Mouse (Mus musculus) heart, embryonic 12.5 days (tissue): ENCODE data around the gene Dctn2. TPM values are rescaled to one million over a fixed set of nuclear protein-coding genes. Genes with fewer than 3 reads are reported as not detected.
"Not testable (repeated sequence)": the region's sequence is repeated elsewhere in the genome, so short reads cannot be mapped to it uniquely, and the experiment has no call there.

Experiments
- ATAC-seq: fragments of 200-750 bp; cut with Nextera tagmentation; 2 replicates; pipeline ENCODE4 v1.8.0; 2017; ENCODE audit warnings: moderate TSS enrichment, moderate library complexity; ENCODE audit not compliant: insufficient number of reproducible peaks, low FRiP score
- H3K27ac ChIP-seq: fragments of 300-500 bp; sonication (generic); 2 replicates; pipeline ENCODE4 v1.5.1; 2016; ENCODE audit warnings: mild to moderate bottlenecking, moderate library complexity; ENCODE audit not compliant: poor library complexity, severe bottlenecking
- H3K27me3 ChIP-seq: fragments of 300-500 bp; sonication (generic); replicated peaks from 2 replicates; pipeline ENCODE4 v1.6.1; 2016; ENCODE audit warnings: mild to moderate bottlenecking, moderate library complexity
- H3K36me3 ChIP-seq: fragments of 300-500 bp; sonication (generic); 2 replicates; pipeline ENCODE4 v1.6.1; 2016; ENCODE audit warnings: mild to moderate bottlenecking, moderate library complexity
- H3K4me1 ChIP-seq: fragments of 300-500 bp; sonication (generic); replicated peaks from 2 replicates; pipeline ENCODE4 v1.6.1; 2016; ENCODE audit warnings: mild to moderate bottlenecking
- H3K4me2 ChIP-seq: fragments of 300-500 bp; sonication (generic); 2 replicates; pipeline ENCODE4 v1.6.1; 2016; ENCODE audit warnings: mild to moderate bottlenecking, moderate library complexity
- H3K4me3 ChIP-seq: fragments of 300-500 bp; sonication (generic); 2 replicates; pipeline ENCODE4 v1.5.1; 2016; ENCODE audit warnings: mild to moderate bottlenecking
- H3K9ac ChIP-seq: fragments of 300-500 bp; sonication (generic); 2 replicates; pipeline ENCODE4 v1.6.1; 2016; ENCODE audit warnings: mild to moderate bottlenecking, moderate library complexity
- H3K9me3 ChIP-seq: fragments of 300-500 bp; sonication (generic); replicated peaks from 2 replicates; pipeline ENCODE4 v1.6.1; 2016; ENCODE audit warnings: mild to moderate bottlenecking, moderate library complexity
- WGBS: fragments of 180-500 bp; shearing (Covaris S2); methylation state at CpG from one replicate; pipeline ENCODE4 v1.1.7; 2016; 5-methylcytosine and 5-hydroxymethylcytosine counted together
- polyA plus RNA-seq: library from polyadenylated mRNA; unstranded; fragments of >200 nt; fragmentation: Nextera tagmentation; extraction: Ambion mirVana; gene quantifications from 2 replicates; pipeline ENCODE4 v1.2.1, GENCODE M21; 2016

Gene Dctn2
- polyA plus RNA-seq, 1 experiment from 2014 or later: 136 TPM

DNA sequence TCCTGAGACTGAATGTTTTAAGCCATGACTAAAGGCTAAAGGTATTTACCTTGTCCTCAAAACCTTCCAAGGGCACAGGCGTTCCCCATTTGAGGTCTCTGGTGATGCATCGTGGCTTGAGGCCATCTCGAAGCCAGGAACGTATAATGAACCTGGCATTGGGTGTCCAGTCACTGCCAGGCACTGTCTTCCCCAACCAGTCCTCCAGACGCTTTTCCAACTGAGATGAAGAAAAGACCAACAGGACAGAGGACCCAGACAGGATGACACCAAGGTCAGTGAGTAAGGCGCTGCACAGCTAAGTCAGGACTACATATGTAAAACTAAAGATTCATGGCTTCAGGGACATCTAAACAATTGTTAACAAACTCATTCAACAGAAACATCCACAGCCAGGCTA, 34.2 kb downstream of the Dctn2 start:
- WGBS: 92% methylated on average over 6 of the region's 6 CpGs
- no peak overlapping the region for H3K27ac ChIP-seq
- H3K4me3 ChIP-seq: no peak overlapping the region
- no peak overlapping the region for H3K4me2 ChIP-seq
- no peak for ATAC-seq
- no peaks in the 10 kb centered on the region for H3K27me3 ChIP-seq
- H3K9me3 ChIP-seq: no peaks in the 10 kb centered on the region
- peaks cover 95% of the 10 kb centered on the region for H3K36me3 ChIP-seq
- H3K4me1 ChIP-seq: peaks cover 20% of the 10 kb centered on the region
- H3K9ac ChIP-seq: no peak overlapping the region

DNA sequence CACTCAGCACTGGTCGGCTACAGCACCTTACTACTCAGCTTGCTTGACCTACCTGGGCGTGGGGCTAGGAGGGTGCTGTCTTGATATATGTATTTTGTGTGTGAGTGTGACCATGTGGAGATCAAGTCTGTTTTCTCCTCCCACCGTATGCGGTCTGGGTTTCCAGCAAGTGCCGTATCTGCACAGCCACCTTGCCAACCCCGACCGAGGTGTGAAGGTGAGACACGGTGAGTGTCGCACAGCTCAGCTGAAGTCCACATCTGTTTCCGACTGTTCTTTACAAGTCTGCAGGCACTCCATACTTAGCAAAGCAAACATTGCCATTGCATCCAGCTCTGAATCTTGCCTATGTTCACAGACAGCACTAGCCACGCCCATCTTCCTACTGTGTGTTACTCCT, 37.0 kb downstream of the Dctn2 start:
- no peaks in the 10 kb centered on the region for H3K4me1 ChIP-seq
- peaks cover 95% of the 10 kb centered on the region for H3K36me3 ChIP-seq
- no peak overlapping the region for H3K4me2 ChIP-seq
- no peak overlapping the region for H3K4me3 ChIP-seq
- no peak overlapping the region for H3K27ac ChIP-seq
- H3K9me3 ChIP-seq: no peaks in the 10 kb centered on the region
- 92% methylated on average over 11 of the region's 11 CpGs for WGBS
- H3K9ac ChIP-seq: no peak overlapping the region
- ATAC-seq: no peak
- H3K27me3 ChIP-seq: no peaks in the 10 kb centered on the region

DNA sequence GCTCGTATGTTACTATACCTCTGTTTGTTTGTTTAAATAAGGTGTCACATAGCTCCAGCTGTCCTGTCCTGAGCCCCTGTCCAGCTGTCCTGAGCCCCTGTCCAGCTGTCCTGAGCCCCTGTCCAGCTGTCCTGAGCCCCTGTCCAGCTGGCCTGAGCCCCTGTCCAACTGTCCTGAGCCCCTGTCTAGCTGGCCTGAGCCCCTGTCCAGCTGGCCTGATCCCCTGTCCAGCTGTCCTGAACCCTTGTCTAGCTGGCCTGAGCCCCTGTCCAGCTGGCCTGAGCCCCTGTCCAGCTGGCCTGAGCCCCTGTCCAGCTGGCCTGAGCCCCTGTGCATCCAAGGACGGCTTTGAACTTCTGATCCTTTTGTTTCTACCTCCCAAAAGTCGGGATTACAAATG, 43.0 kb downstream of the Dctn2 start:
- H3K4me1 ChIP-seq, H3K4me3 ChIP-seq, H3K27me3 ChIP-seq, H3K4me2 ChIP-seq, ATAC-seq, H3K9ac ChIP-seq, H3K9me3 ChIP-seq, H3K27ac ChIP-seq: not testable (repeated sequence)
- 86% methylated on average over 3 of the region's 3 CpGs for WGBS
- H3K36me3 ChIP-seq: peaks cover 52% of the 10 kb centered on the region

DNA sequence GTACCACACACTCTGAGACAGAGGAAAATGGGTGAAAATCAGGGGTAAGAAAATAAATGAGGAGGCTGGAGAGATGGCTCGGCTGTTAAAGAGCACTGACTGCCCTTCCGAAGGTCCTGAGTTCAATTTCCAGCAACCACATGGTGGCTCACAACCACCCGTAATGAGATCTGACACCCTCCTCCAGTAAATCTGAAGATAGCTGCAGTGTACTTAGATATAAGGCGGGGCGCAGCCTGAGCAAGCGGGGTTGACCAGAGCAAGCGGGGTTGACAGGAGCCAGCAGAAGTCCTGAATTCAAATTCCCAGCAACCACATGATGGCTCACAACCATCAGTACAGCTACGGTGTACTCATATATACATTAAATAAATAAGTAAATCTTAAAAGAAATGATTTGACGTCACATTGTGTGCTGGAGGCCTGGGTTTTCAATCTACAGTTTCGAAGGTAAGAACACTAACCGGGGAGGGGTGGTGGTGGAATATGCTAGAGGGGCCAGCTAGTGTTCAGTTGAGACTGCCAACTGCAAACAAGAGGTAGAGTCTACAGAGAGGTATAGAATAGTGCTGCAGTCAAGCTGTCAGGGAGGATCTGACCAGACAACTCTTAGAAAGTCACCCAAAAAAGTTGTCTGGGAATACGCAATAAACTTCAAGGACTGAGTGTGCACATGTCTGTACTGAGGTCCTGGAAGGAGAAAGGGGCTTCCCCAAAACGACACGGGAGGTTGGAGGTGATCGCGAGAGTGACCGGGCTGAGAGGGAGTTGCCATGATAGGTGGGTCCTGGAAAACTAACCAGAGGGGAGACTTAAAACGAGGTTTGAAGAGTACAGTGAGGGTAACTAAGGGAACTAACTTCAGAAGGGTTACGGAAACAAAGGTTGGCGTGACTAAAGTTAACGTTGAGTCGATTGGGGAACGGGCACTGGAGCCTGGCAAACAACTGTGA, 44.6 kb downstream of the Dctn2 start:
- WGBS: 33% methylated on average over 23 of the region's 23 CpGs

DNA sequence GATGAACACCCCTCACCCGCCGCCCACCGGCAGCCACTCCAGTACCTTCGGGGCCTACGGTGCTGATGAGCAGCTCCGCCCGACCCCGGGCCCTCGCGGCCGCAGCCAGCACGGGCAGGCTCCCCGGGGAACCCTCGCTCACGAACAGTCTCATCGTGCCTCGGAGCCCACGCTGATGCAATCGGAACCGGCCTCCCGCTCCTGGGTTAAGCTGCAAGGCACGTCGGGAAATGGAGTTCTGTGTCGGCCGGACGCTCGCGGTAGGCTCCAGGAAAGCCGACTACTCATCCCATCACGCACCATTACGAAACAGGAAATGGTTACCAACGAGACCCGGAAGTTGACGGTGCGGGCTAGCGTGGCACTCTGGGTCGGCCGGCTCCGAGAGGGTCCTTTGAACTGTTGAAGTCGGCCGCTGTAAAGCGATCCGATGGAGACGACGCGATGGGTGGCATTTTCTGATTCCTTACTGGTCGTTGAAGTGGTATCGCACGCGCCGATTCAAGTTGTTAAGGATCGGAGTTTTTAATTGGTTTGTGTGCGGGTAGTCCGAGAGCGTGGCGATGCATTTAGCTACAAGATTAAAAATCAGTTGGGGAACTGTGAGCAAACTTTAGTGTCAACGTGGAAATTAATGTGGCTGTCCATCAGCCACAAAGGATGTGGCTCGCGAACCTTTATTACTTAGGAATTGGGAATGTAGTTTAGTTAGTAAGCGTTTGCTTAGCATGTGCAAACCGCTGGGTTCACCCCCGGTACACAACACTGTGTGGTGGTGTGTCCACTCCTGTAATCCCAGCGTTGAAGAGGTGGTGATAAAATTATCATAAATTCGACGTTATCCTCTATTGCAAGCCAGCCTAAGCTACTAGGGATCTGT, 45.5 kb downstream of the Dctn2 start, which contains the start of gene Mars:
Gene Mars (minus strand): TSS at position 311 of the 880 bp plus-strand sequence.
- ATAC-seq: peak; percentile 96
- under 1% methylated on average over 65 of the region's 65 CpGs for WGBS
- peaks cover 8% of the 10 kb centered on the region for H3K4me1 ChIP-seq
- no peaks in the 10 kb centered on the region for H3K27me3 ChIP-seq
- H3K36me3 ChIP-seq: peaks cover 26% of the 10 kb centered on the region
- H3K9me3 ChIP-seq: no peaks in the 10 kb centered on the region
- peak within 1 kb of the TSS; percentile 63 for H3K4me3 ChIP-seq
- H3K4me2 ChIP-seq: peak within 1 kb of the TSS; percentile 86
- H3K9ac ChIP-seq: peak within 1 kb of the TSS; percentile 76
- H3K27ac ChIP-seq: peak within 1 kb of the TSS; percentile 65

More for the DNA sequence above, 44.6 kb downstream of the Dctn2 start:
- H3K27me3 ChIP-seq: no peaks in the 10 kb centered on the region
- H3K9ac ChIP-seq: peak overlapping the region; percentile 76
- H3K36me3 ChIP-seq: peaks cover 36% of the 10 kb centered on the region
- H3K4me2 ChIP-seq: peak overlapping the region; percentile 86
- peak; percentile 31; the same call in 1 of the 2 replicates for ATAC-seq
- 0 out of 2 replicates have a peak overlapping the region, but pooled peaks have one; percentile 31 for H3K27ac ChIP-seq
- H3K4me3 ChIP-seq: peak overlapping the region; percentile 63
- no peaks in the 10 kb centered on the region for H3K9me3 ChIP-seq
- H3K4me1 ChIP-seq: peaks cover 8% of the 10 kb centered on the region

DNA sequence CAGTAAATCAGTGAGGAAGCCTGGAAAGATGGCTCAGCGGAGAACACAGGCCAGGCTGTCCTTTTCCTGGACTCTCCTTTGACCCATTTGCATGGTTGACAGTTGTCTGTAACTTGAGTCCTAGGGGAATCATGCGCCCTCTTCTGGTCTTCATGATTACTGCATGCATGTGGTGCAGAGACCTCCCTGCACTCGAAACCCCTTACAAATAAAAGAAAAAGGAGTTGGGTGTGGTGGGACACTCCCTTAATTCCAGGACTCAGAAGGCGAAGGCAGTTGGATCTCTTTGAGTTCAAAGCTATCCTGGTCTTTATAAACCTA, 46.1 kb downstream of the Dctn2 start:
- H3K36me3 ChIP-seq: peaks cover 20% of the 10 kb centered on the region
- H3K27ac ChIP-seq: peak overlapping the region; percentile 65
- H3K4me3 ChIP-seq: peak overlapping the region; percentile 63
- WGBS: 4% methylated on average over 4 of the region's 4 CpGs
- peak overlapping the region; percentile 76 for H3K9ac ChIP-seq
- no peaks in the 10 kb centered on the region for H3K9me3 ChIP-seq
- peaks cover 8% of the 10 kb centered on the region for H3K4me1 ChIP-seq
- no peaks in the 10 kb centered on the region for H3K27me3 ChIP-seq
- H3K4me2 ChIP-seq: peak overlapping the region; percentile 86
- peak; percentile 40; the same call in 1 of the 2 replicates for ATAC-seq

DNA sequence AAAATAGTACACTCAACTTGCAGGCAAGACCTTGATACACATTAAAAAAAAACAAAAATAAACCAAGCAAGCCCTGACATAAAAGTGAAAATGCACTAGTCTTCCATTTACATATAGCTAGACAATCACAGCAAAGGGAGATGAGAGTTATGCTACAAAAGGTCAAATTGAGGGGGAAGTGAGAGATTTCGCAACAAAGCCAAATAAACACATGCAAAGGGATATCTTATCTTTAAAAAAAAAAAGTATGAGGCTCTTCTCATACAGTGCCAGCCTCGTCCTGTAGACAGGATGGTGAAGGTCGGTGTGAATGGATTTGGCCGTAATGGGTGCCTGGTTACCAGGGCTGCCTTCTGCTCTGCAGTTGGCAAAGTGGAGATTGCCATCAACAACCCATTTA, 46.7 kb downstream of the Dctn2 start:
- H3K4me1 ChIP-seq: peaks cover 8% of the 10 kb centered on the region
- H3K9me3 ChIP-seq: no peaks in the 10 kb centered on the region
- no peak for ATAC-seq
- no peak overlapping the region; the same call in 1 of the 2 replicates for H3K4me2 ChIP-seq
- peaks cover 15% of the 10 kb centered on the region for H3K36me3 ChIP-seq
- 65% methylated on average over 4 of the region's 4 CpGs for WGBS
- H3K4me3 ChIP-seq: no peak overlapping the region
- H3K9ac ChIP-seq: no peak overlapping the region
- no peak overlapping the region for H3K27ac ChIP-seq
- no peaks in the 10 kb centered on the region for H3K27me3 ChIP-seq

DNA sequence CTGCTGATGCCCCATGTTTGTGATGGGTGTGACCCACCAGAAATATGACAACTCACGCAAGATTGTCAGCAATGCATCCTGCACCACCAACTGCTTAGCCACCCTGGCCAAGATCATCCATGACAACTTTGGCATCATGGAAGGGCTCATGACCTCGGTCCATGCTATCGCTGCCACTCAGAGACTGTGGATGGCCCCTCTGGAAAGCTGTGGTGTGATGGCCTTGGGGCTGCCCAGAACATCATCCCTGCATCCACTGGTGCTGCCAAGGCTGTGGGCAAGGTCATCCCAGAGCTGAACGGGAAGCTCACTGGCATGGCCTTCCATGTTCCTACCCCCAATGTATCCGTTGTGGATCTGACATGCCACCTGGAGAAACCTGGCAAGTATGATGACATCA, 47.3 kb downstream of the Dctn2 start:
- 87% methylated on average over 5 of the region's 5 CpGs for WGBS
- not testable (repeated sequence) for ATAC-seq, H3K9ac ChIP-seq, H3K4me1 ChIP-seq, H3K36me3 ChIP-seq, H3K27ac ChIP-seq, H3K27me3 ChIP-seq, H3K4me2 ChIP-seq, H3K9me3 ChIP-seq, H3K4me3 ChIP-seq

DNA sequence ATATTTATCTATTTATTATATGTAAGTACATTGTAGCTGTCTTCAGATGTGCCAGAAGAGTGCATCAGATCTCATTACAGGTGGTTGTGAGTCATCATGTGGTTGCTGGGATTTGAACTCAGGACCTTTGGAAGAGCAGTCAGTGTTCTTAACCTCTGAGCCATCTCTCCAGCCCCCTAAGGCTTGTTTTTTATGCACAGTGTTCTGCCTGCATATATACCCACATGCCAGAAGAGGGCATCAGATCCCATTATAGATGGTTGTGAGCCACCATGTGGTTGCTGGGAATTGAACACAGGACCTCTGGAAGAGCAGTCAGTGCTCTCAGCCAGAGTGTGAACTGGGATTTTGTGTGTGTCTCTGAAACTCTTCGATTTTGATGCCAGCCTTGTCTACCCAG, 48.8 kb downstream of the Dctn2 start:
- not testable (repeated sequence) for H3K4me3 ChIP-seq, H3K27me3 ChIP-seq, H3K9ac ChIP-seq, H3K4me2 ChIP-seq, H3K4me1 ChIP-seq, H3K36me3 ChIP-seq, H3K9me3 ChIP-seq, ATAC-seq, H3K27ac ChIP-seq
- 75% methylated on average over 1 of the region's 1 CpGs for WGBS

DNA sequence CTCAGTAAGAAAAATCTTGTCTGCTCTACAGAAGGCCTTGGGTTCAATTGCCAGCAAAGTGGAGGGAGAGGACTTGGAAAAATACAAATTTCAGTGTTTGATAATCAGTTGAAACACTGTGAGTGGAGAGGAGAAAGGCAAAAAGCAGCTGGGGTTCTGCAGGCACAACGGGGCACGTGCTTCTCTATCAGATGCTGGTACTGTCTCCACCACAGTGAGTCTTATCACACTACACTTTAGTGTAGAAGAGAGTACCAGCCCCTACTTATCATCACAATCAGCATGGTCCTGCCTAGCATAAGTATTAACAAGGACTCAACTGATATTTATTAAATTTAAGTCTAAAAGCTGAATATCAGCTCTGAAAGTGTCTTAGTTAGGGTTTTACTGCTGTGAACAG, 51.1 kb downstream of the Dctn2 start:
- H3K9me3 ChIP-seq: no peaks in the 10 kb centered on the region
- no peak overlapping the region for H3K9ac ChIP-seq
- H3K4me3 ChIP-seq: no peak overlapping the region
- ATAC-seq: no peak
- H3K36me3 ChIP-seq: no peaks in the 10 kb centered on the region
- H3K27me3 ChIP-seq: peaks cover 15% of the 10 kb centered on the region
- H3K27ac ChIP-seq: no peak overlapping the region
- H3K4me2 ChIP-seq: no peak overlapping the region
- no peaks in the 10 kb centered on the region for H3K4me1 ChIP-seq
- WGBS: 54% methylated on average over 2 of the region's 2 CpGs

DNA sequence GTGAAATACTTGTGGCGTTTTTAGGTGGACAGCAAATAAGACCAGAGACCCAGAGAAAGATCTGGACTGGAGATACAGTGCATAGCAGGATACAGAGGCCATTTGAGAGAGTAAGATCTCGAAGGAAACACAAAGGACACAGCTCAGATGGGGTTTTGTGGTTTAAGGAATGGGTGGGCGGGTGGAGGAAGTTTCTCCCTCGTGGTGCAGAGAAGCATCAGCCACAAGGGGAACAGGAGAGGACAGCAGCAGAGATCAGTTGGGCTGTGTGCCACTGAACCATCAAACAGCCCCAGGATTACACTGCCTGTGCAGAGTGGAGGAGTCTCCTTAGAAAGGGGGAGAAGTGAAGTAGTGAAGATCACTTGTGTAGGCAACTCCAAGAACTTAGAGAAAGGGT, 51.8 kb downstream of the Dctn2 start:
- no peak overlapping the region for H3K4me3 ChIP-seq
- no peaks in the 10 kb centered on the region for H3K36me3 ChIP-seq
- 32% methylated on average over 4 of the region's 4 CpGs for WGBS
- H3K4me2 ChIP-seq: no peak overlapping the region
- H3K27me3 ChIP-seq: peaks cover 22% of the 10 kb centered on the region
- no peaks in the 10 kb centered on the region for H3K4me1 ChIP-seq
- no peak overlapping the region for H3K27ac ChIP-seq
- no peak overlapping the region for H3K9ac ChIP-seq
- no peak for ATAC-seq
- no peaks in the 10 kb centered on the region for H3K9me3 ChIP-seq
